Mouse (Mus musculus): ENCODE measurements around the gene Fchsd2. TPM values are rescaled to one million over a fixed set of nuclear protein-coding genes. Genes with fewer than 3 reads are reported as not detected.
A peak's percentile ranks its signal among the peaks of the same experiment; 100 is the strongest.

The Fchsd2 gene
- total RNA-seq, 1 experiment from 2014 or later, result 21.6 TPM

DNA sequence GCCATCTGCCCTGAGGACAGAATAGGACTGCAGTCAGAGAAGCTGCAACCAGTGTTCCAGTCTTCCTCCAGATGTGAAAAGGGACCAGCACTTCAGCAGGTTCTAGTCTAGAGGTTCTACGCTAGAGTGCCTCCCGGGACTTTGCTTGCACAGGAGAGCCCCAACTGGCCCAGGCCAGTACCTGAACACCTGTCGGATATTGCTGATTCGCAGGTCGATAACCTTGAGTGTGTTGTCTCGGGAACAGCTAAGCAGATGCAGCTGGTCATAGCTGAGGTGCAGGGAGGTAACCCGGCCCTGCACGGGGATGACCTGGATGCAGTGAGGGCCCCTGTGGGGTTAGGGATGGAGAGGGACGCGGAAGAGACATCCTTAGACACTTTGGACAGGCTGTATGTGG, 197.7 kb downstream of the Fchsd2 start:
- DNase-seq, result no peak

DNA sequence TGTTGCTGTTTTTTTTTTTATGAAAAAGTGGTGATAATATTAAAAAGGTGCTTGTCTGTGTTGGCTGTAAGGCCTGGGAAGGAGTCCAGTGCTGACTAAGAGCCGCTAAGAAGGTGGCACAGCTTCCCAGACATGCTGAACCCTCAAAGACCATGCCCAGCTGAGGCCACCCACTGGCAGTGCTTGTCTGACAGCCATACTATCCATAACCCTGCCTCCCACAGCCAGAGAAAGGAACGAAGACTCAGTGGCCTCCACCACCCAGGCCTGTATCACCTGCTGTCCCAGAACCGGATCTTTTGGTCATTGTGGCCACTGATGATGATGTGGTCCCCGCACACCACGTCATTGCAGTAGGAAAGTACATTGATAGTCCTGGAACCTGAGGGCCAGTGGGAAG, 198.5 kb downstream of the Fchsd2 start:
- no peak for DNase-seq

DNA sequence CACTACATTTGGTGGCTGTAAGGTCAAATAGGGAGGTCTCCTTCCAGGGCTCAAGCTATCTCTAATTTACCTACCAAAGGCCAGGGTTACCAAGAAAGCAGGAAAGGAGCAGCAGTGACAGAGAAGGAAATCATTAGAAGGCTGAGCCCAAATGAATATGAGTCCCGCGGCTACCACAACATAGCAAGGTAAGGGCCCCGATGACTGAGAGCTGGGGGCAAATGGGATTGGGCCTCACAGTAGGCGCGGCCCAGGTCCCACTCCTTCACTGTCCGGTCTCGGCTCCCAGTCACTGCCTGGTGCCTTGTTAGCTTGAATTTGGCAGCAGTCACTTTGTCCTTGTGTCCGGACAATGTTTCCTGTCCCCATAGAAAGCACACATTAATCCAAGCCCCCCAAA, 199.0 kb downstream of the Fchsd2 start:
- no peak for DNase-seq

DNA sequence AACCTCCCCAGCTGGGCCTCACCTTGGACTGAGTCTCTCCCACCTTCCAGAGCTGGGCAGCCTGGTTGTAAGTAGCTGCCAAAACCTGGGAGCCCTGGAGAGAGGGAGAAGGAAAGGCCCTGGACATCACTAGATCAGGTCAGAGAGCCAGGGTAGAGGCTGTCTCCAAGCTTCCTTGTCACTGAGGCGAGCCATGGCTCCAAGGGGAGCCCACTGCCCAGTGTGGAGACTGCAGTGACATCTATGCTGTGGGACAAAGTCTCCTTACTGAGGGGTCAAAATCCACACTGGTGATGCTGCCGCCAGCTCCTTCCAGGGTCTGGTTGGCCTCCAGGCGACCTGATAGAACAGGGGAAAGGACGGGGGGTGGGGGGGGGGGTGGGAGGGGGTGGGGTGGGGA, 199.4 kb downstream of the Fchsd2 start:
- DNase-seq, result no peak

DNA sequence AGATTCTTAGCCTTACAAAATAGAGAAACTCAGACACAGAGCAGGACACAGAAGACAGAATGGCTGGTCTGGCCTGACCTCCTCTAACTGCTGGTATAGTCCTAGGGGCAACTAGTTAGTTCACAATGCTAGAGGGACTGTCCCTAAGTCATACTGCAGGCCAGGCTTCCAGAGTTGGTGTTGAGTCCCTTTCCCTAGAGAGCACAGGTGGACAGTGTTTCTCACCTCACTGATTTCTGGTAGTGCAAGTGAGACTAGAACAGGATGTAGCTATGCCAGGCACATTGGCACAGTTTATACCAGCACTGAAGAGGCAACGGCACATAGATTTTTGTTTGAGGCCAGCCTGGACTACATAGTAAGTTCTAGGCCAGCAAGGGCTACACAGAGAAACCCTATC, 200.0 kb downstream of the Fchsd2 start:
- DNase-seq, result no peak

DNA sequence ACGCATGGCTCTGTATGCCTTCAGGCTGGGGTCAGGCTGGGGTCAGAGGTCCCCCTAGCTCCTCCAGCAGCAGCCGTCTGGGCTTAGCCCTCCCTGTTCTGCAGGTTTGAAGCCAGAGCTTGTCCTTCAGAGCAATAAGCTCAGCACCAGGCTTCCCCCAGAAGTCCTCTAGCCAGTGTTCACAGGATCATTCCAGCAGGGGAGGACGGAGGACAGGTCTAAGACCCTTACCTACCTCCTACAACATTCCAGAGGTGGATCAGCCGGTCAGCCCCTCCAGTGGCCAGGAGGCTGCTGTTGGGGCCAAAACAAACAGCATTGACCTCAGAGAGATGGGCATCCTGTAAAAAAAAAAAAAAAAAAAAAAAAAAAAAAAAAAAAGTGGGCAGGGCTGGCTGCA, 200.5 kb downstream of the Fchsd2 start:
- no peak for DNase-seq

DNA sequence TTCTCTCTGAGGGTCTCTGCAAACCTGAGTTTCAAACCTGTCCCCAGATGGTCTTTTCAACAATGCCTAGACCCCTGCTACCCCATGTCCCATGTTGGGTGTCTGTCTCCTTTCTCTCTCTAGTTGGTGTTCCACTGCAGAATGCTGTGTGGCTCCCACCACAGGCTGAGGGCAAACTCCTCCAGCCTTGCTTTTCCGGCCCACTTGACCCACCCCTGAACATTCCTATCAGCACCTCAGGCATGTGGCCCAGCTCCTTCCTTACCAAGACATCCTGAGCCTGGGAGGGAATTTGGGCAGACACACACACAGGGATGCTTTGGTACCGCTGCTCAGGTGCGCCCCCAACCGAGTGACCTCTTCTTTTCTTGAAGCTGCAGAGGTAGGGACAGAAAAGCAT, 200.9 kb downstream of the Fchsd2 start:
- no peak for DNase-seq

DNA sequence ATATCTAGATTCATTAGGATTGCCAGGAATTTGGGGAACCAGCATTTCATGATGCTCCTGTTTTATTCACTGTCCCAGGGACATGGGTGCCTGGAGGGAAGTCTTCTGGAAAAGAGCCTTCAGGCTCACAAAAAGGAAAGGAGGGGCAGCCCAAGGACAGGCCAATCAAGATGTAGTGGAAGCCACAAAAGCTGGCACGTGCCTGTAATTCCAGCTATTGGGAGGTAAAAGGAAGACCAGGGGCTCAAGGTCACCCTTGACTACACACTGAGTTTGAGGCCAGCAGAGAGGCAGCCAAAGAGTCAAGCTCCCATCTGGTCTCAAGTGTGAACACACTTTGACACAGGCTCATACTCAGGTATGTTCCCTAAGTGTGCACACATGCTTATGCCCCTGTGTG, 202.8 kb downstream of the Fchsd2 start:
- no peak for DNase-seq

DNA sequence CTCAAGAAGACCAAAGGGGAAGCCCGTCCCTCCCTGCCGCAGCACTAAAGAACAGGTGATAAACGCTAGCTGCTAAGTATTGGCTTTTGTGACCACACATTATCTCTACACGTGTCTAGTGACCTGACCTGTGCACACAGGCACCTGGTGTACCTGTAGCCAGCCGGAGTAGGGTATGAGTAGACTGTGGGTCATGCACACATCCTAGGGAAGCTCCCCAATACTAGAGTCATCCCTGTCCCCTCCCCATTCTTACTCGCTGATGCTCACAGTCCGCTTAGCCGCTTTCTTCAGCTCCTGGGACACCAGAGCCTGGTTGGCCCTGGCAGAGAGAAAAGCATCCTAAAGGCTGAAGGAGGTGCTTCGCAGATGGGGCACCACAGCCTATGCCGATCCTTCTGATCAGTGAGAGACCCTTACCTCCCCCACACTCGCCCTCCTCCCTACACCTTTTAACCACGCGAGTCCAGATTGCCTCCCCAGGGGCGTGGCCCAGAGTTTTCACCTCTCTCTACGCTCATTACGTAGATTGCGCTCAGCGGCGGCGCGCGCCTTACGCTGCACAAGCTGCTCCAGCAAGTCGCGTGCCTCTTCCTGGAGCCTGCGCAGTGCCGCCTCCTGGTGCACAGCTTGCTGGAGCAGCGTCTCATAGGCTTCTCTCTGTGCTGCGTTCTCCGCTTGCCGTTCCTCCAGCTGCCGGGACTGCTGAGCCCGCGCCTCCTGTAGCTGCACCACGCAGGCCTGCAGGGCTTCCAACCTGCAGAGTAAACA, 203.8 kb downstream of the Fchsd2 start:
- DNase-seq, result peak; percentile 89

DNA sequence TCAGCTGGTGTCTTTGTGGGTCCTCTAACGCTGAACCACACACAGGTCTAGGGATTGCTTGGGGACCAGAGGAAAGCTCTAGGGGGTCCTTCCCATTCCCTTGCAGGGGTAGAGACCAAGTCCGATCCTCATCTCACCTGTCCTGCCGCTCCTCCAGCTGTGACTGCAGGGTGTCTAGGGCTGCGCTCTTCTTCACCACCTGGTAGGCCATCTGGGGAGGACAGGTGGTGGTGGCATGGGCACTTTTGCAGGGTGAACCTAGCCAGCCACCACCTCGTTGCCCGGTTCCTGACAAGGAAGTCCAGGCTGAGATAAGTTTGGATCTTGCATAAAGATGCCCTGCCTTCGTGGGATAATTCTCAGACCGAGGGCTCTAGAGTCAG, 204.4 kb downstream of the Fchsd2 start:
- no peak for DNase-seq

DNA sequence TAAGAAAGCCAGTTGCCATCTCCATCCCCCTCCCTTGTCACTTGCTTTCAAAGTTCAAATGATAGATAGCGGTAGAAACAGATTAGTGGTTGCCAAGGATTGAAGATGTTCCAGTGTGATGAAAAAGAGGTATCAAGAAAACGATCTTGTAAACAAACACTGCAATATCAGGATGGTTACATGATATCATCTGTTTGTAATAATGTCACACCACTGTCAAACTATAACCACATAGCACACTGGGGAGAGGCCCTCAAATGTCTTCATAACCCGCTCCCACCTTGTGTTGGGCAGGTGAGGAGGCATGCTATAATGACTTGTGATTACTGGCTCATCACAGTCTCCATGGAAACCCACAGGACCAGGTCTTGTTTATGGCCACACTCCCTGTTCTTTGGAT, 205.7 kb downstream of the Fchsd2 start:
- DNase-seq, result no peak

DNA sequence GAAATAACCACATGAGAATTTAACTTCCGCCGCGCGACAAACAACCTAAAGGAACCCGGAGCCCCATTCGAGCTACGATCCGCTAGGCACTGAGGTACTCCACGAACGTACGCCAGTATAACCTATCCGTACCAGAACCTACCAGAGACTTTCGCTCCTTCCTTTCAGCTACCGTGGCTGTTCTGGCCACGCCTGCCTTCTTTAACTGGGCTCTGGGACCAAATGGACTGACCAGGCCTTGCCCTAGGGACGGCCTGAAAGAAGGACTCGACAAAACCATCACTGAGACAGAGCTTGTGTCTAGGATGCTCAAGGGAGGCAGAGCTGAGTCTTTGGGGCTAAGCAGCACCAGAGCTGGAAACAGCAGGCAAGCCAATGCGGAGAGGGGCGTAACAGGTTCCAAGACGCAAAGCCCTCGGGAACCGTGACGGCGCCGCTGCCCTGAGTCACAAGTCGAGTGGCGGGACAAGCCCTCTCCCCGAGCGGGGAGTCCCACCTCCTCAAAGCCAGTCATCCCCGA, 208.8 kb downstream of the Fchsd2 start:
- no peak for DNase-seq

DNA sequence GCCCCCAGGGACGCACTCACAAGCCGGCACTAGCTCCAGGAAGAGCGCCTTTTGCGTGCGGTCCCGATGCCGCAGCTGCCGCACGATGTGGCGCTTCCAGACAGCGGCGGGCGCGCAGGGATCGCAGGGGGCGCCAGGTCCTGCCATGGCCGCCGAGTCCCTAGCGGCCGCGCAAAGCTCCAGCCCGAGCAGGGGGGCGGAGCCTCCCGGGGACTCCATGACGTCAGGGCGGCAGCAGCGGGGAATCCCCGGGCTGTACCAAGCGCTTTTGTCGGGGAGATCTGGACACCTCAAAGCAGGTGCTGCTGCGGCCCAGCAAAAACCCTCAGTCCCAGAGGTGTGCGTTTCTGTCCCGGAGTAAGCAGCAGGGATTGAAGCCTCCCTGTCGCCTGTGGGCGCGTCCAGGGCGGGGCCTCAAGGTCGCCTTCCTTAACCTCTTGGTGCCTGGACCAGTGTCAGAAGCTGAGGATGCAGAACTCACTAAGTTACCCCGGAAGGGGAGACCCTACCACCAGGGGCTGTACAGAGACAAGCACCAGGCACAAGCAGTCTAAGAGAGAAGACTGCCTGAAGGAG, 209.3 kb downstream of the Fchsd2 start, which contains the start of gene Atg16l2:
Gene Atg16l2 (minus strand): TSS at position 371 of the 576 bp plus-strand sequence.
- peak; percentile 97 for DNase-seq

DNA sequence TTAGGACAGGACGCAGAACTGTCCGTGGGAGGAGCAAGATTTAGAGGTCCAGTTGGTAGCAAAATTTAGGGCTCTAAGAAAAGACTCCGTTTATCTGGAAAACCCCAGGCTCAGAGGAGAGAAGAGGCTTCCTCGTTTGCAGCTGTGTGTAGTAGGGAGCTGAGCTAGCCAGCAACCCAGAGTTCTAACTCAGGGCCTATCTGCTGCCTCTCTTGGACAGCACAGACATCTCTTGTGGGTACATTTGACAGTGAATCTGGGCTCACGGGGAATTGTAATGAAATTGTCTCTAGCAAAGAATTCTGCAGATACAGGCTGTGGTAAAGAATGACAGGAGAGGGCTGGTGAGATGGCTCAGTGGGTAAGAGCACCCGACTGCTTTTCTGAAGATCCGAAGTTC, 210.0 kb downstream of the Fchsd2 start:
- no peak for DNase-seq

DNA sequence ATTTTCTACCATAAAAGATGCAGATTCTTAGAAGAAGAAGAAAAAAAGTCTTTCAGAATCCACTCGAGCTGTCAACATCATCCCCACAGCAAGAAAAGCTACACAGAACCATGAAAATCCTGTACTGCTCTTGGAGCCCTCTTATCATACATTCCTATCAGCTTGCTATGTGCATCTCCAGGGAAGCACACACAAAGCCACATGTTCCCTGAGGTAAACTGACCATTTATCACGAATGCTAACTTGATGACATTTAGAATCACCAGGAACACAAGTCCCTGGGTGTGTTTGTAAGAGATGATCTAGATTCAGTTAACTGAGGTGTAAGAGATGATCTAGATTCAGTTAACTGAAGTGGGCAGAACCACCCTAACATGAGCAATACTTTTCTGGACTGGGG, 214.2 kb downstream of the Fchsd2 start:
- DNase-seq, result no peak

DNA sequence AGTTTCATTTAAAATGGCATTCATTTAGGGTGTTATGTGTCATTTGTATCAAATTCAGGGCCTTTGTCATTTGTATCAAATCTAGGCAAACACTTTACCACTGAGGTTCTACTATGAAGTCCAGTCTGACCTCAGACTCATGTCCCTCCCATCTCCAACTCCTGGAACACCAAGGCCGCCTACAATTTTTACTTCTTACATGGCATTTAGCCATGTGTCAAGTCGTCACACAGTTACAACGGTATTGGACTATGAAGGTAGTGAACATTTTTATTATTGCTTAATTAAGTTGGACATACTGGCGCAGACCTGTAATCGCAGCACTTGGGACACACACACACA, 217.3 kb downstream of the Fchsd2 start:
- no peak for DNase-seq

DNA sequence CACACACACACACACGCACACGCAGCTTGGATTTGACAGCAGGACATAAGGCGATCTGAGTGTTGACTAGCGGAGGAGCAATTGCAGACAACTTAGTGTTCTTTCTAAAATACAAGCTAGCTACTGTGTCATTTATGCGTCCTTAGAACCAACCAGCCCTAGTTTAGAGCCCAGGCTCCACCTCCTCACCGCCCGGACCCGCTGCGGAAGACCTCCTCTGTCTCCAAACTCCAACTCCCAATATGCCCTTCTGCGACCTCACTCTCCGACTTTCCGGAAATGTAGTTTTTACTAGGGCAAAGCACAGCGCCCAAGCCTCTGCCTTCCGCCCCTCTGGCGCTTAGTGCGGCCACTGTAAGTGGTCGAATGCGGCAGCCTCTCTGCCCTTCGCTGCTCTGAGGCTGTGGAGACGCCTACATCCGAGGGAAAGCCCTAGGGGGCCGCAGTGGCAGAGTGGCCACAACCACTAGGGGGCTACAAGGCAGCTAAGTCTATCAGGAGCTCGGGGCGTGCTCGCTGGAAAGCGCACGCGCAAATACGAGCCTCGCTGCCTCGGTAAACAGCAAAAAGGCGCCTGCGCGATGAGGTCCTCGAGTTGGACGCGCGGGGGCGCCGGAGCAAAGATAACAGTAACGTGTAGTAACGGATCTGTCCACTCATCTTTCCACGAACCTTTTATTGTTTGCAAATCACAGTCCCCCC, 217.8 kb downstream of the Fchsd2 start:
- peak; percentile 98 for DNase-seq

DNA sequence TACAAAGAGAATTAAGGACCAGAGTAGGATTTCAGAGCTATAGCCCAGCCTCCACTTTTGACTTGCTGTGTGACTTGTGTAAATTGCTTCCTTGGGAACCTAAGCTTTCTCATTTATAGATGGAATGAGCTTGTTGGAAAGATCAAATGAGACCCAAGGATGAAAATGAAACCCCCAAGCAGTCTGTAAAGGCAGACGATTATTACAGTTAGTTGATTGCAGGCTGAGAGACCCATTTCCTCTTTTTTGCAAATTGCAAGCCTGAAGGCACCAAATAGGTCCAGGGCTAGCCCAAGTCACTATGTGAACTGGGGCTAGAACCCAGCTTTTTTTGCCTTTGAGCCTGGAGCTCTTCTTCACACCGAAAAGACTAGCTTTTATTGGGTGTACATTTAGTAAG, 218.4 kb downstream of the Fchsd2 start:
- DNase-seq, result no peak

DNA sequence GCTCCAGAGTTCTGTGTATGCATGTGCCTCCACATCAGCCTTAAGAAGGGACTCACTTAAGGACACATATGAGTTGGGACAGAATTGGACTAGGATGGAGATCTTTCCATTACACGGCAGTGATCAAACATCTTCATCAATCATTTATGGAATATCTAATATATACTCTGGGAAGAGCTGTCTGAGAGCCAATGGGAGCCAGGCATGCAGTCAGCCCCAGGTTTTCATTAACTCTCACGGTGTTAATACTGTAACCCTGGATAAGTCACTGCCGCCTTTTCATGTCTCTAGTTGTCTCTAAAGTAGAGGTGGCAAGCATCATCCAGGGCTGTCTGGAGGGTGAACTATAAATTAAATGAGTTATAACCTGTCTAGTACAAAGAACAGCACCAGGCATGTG, 220.4 kb downstream of the Fchsd2 start:
- no peak for DNase-seq

DNA sequence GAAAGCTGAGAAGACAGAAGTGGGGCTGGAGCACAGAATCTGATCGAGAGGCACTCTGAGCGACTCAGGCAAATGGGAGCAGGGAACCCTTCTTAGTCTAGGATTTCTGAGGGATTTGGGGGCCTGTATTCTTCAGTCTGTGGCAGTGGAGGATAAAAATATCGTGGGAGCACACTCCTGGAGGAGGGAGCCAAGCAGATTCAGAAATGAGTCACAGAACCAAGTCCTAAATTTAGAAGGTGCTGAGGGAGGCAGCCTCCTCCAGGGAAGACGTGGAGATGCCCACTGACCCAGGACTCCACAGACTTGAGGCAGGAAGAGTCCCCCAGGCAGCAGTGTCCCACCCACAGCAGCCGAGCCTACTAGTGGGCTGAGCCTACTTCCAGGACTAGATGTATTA, 221.7 kb downstream of the Fchsd2 start:
- no peak for DNase-seq

DNA sequence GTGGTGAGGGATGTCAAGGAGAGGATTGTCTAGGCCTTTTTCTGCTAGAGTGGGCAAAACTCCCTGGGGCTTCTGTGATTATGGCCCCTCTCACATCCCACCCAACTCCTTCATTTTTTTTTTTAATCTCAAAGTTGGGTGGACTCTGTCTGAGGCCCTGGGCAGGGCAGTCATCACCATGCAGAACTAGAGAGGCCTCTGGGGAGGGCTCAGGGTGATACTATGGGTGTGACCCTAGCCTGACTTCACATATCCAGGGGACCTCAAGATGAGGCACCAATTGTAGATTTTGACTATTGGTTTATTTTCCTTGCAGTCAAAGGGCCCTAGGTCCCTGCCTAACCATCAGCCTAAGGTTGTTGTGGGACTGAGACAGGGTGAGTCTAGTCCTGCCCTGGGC, 223.0 kb downstream of the Fchsd2 start:
- DNase-seq, result no peak

DNA sequence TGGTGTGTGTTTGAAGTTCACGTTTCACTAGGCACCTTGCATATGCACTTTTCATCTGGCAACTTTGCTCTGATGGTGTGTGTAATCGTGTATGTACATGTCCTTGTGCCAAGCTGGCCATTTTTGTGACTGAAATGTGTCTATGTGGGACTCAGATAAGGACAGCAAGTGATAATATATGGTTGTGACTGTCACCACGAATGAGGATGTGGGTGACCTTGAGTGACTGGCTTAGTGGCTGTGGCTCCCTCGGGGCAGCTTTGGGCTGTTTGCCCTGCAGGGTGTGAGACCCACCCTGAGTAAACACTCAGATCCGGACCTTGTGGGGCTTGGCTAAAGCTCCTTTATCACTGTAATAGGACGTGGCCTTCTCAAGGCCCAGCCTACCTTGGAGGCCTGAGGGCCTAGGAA, 223.9 kb downstream of the Fchsd2 start:
- no peak for DNase-seq

DNA sequence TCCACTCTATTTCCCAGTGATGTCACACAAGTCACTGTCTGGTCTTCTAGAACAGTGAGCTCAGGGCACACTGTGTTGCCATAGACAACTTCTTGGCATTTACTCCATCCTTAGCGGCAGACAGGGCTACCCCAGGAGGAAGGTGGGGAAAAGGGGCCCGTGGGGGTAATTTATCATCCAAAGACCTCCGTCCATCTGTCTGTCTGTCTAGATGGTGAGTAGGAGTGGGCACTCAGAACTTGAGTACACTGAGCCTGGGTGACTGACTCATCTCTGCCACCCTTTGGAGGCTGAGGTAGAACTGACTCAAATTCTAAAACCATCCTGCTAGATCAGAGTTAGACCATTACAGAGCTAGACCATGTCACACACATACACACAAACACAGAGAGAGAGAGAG, 224.4 kb downstream of the Fchsd2 start, which contains the start of gene Stard10:
Gene Stard10 (plus strand): TSS at position 73 of the 400 bp plus-strand sequence.
- DNase-seq, result no peak

Measured in adrenal gland, postnatal 14 days (tissue).